In the genomic region with DNA sequence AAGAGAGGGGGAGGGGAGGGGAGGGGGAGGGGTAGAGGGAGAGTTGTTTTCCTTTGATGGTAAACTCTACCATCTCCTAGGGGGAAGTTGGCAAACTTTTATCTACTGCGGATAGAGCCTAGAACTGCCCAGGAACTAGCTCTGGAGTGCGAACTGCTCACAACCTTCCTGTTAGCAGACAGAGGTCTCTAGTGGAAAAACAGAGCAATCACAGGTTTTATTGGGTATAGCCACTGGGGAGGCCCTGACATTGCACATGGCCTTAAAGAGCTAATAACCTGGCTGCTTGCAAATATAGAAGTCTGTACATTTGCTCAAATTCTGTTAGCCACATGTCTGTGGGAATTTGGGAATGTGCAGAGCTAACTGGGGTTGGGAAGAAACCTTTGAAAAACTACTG, we compare ENCODE assay signal across 9 mouse cellular contexts.
A peak's percentile ranks its signal among the peaks of the same experiment; 100 is the strongest.
DNase-seq lines count a peak whose midpoint lies in the region; ATAC-seq and TF ChIP-seq lines count a peak whose summit lies in the region.
"Had no signal": no experiment of that assay in that cellular context is flagged by ENCODE, and none has a peak within 500 bp of the region (broad histone marks: within the 10 kb centered on the region; RNA-seq: fewer than 3 reads in every experiment).

No protein-coding gene starts in this region.

- WGBS in forebrain, embryonic 14.5 days, result 77% methylated on average over 2 of the region's 2 CpGs
- 81% methylated on average over 2 of the region's 2 CpGs for WGBS in forebrain, embryonic 15.5 days
- WGBS in liver, postnatal 0 days (ENCODE audit: insufficient replicate concordance), result 21% methylated on average over 2 of the region's 2 CpGs
- WGBS in liver, embryonic 11.5 days, result 21% methylated on average over 2 of the region's 2 CpGs
- 36% methylated on average over 2 of the region's 2 CpGs for WGBS in kidney, embryonic 16.5 days

- H3K36me3 ChIP-seq in forebrain, embryonic 14.5 days (ENCODE audit: control insufficient read depth, insufficient read depth, low read length), result no peaks in the 10 kb centered on the region
- H3K36me3 ChIP-seq in forebrain, embryonic 15.5 days, result no peaks in the 10 kb centered on the region
- H3K36me3 ChIP-seq in liver, postnatal 0 days (replicated peaks; ENCODE audit: insufficient read depth, low read length), result no peaks in the 10 kb centered on the region
- H3K36me3 ChIP-seq in liver, embryonic 11.5 days (ENCODE audit: control insufficient read depth, insufficient read depth, low read length), result no peaks in the 10 kb centered on the region
- H3K36me3 ChIP-seq in kidney, embryonic 16.5 days (ENCODE audit: insufficient read depth, low read length), result no peaks in the 10 kb centered on the region

- no peak overlapping the region for H3K4me3 ChIP-seq in forebrain, embryonic 14.5 days (ENCODE audit: low read depth, low read length)
- H3K4me3 ChIP-seq in forebrain, embryonic 15.5 days, result no peak overlapping the region
- H3K4me3 ChIP-seq in liver, postnatal 0 days (ENCODE audit: low read depth, low read length), result no peak overlapping the region
- no peak overlapping the region for H3K4me3 ChIP-seq in liver, embryonic 11.5 days (ENCODE audit: low read depth, low read length)
- H3K4me3 ChIP-seq in kidney, embryonic 16.5 days (ENCODE audit: low read length), result no peak overlapping the region

- H3K4me1 ChIP-seq in forebrain, embryonic 14.5 days (ENCODE audit: control insufficient read depth, insufficient read depth, low read length), result 0 out of 2 replicates have a peak, but pooled peaks cover 2% of the 10 kb centered on the region
- peaks cover 1% of the 10 kb centered on the region for H3K4me1 ChIP-seq in forebrain, embryonic 15.5 days
- no peaks in the 10 kb centered on the region for H3K4me1 ChIP-seq in liver, postnatal 0 days (ENCODE audit: insufficient read depth)
- no peaks in the 10 kb centered on the region for H3K4me1 ChIP-seq in liver, embryonic 11.5 days (replicated peaks; ENCODE audit: control insufficient read depth, insufficient read depth, low read length)
- no peaks in the 10 kb centered on the region for H3K4me1 ChIP-seq in kidney, embryonic 16.5 days (ENCODE audit: insufficient read depth, low read length)

- intact Hi-C loops in left cerebral cortex, postnatal 10 days (cut with DNase I), result loop anchor here (10.0 kb wide), 1 partner anchor 472 kb away; a partner anchor contains a TSS

- H3K9ac ChIP-seq in forebrain, embryonic 14.5 days (ENCODE audit: low read length), result no peak overlapping the region
- no peak overlapping the region for H3K9ac ChIP-seq in forebrain, embryonic 15.5 days (replicated peaks)
- H3K9ac ChIP-seq in liver, postnatal 0 days (replicated peaks), result no peak overlapping the region
- H3K9ac ChIP-seq in liver, embryonic 11.5 days (ENCODE audit: low read depth, low read length), result no peak overlapping the region
- H3K9ac ChIP-seq in kidney, embryonic 16.5 days (replicated peaks; ENCODE audit: low read length), result no peak overlapping the region
- H3K9ac ChIP-seq: liver, embryonic 14.5 days had no signal

- no peak overlapping the region for H3K4me2 ChIP-seq in forebrain, embryonic 14.5 days (ENCODE audit: low read length)
- no peak overlapping the region for H3K4me2 ChIP-seq in forebrain, embryonic 15.5 days (replicated peaks)
- H3K4me2 ChIP-seq in liver, postnatal 0 days (ENCODE audit: low read depth, low read length), result no peak overlapping the region
- no peak overlapping the region for H3K4me2 ChIP-seq in liver, embryonic 11.5 days
- H3K4me2 ChIP-seq in kidney, embryonic 16.5 days (replicated peaks; ENCODE audit: low read depth, low read length), result no peak overlapping the region

- peak; percentile 55 for TF ChIP-seq CTCF in liver, postnatal 0 days (IDR thresholded peaks at IDR 0.05; ENCODE audit: low read depth)

- TF ChIP-seq EP300 in liver, postnatal 0 days (IDR thresholded peaks at IDR 0.05; ENCODE audit: low read depth), result no peak

- DNase-seq in forebrain, embryonic 14.5 days (ENCODE audit: low spot score), result peak; percentile 16
- DNase-seq in liver, postnatal 0 days, result no peak
- no peak for DNase-seq in liver, embryonic 11.5 days (ENCODE audit: low spot score)
- DNase-seq in right cerebral cortex, postnatal 4 days, result no peak
- DNase-seq in left cerebral cortex, postnatal 10 days (ENCODE audit: extremely low spot score in 1 of 2, low spot score in 2 of 2), result no peak
- DNase-seq in ovary, adult 18-20 months (ENCODE audit: low spot score), result no peak

- no peaks in the 10 kb centered on the region for H3K9me3 ChIP-seq in forebrain, embryonic 14.5 days (replicated peaks; ENCODE audit: control insufficient read depth, low read length)
- no peaks in the 10 kb centered on the region for H3K9me3 ChIP-seq in forebrain, embryonic 15.5 days
- no peaks in the 10 kb centered on the region for H3K9me3 ChIP-seq in liver, postnatal 0 days (ENCODE audit: low read length)
- no peaks in the 10 kb centered on the region for H3K9me3 ChIP-seq in liver, embryonic 11.5 days (ENCODE audit: control insufficient read depth, low read length)
- no peaks in the 10 kb centered on the region for H3K9me3 ChIP-seq in kidney, embryonic 16.5 days (ENCODE audit: low read length)

- no peaks in the 10 kb centered on the region for H3K27me3 ChIP-seq in forebrain, embryonic 14.5 days (replicated peaks; ENCODE audit: control insufficient read depth, insufficient read depth, low read length)
- H3K27me3 ChIP-seq in forebrain, embryonic 15.5 days, result no peaks in the 10 kb centered on the region
- H3K27me3 ChIP-seq in liver, postnatal 0 days (ENCODE audit: insufficient read depth, low read length), result no peaks in the 10 kb centered on the region
- H3K27me3 ChIP-seq in liver, embryonic 11.5 days (replicated peaks; ENCODE audit: control insufficient read depth, insufficient read depth, low read length), result no peaks in the 10 kb centered on the region
- H3K27me3 ChIP-seq in kidney, embryonic 16.5 days (ENCODE audit: insufficient read depth, low read length), result no peaks in the 10 kb centered on the region

- no peak overlapping the region for H3K27ac ChIP-seq in forebrain, embryonic 14.5 days (ENCODE audit: low read depth, low read length)
- no peak overlapping the region for H3K27ac ChIP-seq in forebrain, embryonic 15.5 days (replicated peaks)
- H3K27ac ChIP-seq in liver, postnatal 0 days (ENCODE audit: low read depth), result no peak overlapping the region
- H3K27ac ChIP-seq in liver, embryonic 11.5 days (ENCODE audit: low read depth, low read length), result no peak overlapping the region
- H3K27ac ChIP-seq in kidney, embryonic 16.5 days (ENCODE audit: low read length), result no peak overlapping the region
- H3K27ac ChIP-seq: liver, embryonic 14.5 days had no signal

- no peak for ATAC-seq in forebrain, embryonic 14.5 days
- ATAC-seq in forebrain, embryonic 15.5 days (replicated peaks), result no peak
- no peak for ATAC-seq in liver, postnatal 0 days
- no peak for ATAC-seq in liver, embryonic 11.5 days (replicated peaks; ENCODE audit: low FRiP score)
- ATAC-seq in kidney, embryonic 16.5 days (ENCODE audit: low FRiP score, low TSS enrichment), result peak; percentile 67; the same call in 1 of the 2 replicates
